Mouse (Mus musculus) CD4-positive naive resting alpha-beta T cell, adult 76 days (primary cell): ENCODE results near the gene Ndufs2. TPM values are rescaled to one million over a fixed set of nuclear protein-coding genes. Genes with fewer than 3 reads are reported as not detected.

Experiments used
- total RNA-seq: library from RNA; stranded (reverse); gene quantifications from one replicate; pipeline ENCODE4 v1.2.4, GENCODE M21; 2023

The Ndufs2 gene
- 99.5 TPM for total RNA-seq

DNA sequence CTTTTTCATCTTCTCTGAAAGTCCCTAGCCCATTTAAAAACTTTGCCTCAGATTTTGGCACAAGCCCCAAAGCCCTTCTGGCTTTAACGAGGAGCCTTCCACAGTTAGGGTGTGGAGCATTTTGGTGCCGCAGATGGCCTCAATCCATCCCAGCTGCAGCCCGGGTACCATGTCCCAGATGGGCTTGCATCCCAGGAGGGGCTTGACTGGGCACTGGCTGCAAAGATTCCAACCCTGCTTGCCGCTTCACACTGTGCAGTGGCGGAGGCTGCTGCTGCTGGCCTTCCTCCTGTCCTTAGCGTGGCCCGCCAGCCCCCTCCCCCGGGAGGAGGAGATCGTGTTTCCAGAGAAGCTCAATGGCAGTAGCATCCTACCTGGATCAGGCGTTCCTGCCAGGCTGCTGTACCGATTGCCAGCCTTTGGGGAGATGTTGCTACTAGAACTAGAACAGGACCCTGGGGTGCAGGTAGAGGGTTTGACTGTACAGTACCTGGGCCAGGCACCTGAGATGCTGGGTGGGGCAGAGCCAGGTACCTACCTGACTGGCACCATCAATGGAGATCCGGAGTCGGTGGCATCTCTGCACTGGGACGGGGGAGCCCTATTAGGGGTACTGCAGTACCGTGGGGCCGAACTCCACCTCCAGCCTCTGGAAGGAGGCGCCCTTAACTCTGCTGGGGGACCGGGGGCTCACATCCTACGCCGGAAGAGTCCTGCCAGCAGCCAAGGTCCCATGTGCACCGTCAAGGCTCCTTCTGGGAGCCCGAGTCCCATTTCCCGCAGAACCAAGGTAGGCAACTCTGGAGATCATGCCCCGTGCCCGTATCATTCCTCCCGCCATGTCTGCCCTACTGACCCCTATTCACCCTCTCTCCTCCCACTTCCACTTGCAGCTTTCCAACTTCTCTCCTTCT, at the start of gene Ndufs2:
Gene Ndufs2, minus strand, starts transcription at position 709 of the 914 bp plus-strand sequence.

DNA sequence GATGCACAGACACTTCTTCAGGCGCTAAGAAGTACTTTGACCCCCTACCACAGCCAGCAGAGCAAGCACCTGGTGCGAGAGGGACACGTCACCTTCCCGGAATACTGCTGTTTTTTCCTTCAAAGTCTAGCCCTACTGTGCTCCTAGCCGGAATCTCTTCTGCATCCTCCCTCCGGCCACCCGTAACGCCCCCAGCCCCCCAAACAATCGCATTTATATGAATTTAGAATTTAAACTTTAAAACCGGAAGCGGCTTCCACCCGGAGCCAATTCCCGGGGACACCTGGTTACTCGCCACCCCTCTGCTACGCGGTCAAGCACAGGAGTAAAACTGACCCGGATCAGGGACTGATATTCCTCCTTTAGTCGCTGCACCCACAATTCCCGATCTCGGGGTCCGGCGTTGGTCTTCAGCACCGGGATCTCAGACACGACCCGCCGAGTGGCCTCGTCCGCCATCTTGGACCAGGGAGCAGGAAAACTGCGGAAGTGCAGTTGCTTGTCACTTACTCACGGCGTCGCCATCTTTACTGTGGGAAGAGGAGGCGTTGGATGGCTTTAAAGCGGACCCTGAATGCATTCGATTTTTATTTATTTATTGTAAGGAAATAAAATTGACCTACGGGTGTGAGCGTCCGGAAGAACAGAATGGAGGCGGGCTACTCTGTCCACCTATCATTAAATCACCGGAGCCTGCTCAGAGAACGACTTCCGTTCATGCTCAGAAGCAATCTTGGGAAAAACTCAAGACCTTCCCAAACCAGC, 43.3 kb upstream of the Ndufs2 start, which contains the start of gene Ufc1:
Gene Ufc1, minus strand, starts transcription at position 727 of the 765 bp plus-strand sequence.

DNA sequence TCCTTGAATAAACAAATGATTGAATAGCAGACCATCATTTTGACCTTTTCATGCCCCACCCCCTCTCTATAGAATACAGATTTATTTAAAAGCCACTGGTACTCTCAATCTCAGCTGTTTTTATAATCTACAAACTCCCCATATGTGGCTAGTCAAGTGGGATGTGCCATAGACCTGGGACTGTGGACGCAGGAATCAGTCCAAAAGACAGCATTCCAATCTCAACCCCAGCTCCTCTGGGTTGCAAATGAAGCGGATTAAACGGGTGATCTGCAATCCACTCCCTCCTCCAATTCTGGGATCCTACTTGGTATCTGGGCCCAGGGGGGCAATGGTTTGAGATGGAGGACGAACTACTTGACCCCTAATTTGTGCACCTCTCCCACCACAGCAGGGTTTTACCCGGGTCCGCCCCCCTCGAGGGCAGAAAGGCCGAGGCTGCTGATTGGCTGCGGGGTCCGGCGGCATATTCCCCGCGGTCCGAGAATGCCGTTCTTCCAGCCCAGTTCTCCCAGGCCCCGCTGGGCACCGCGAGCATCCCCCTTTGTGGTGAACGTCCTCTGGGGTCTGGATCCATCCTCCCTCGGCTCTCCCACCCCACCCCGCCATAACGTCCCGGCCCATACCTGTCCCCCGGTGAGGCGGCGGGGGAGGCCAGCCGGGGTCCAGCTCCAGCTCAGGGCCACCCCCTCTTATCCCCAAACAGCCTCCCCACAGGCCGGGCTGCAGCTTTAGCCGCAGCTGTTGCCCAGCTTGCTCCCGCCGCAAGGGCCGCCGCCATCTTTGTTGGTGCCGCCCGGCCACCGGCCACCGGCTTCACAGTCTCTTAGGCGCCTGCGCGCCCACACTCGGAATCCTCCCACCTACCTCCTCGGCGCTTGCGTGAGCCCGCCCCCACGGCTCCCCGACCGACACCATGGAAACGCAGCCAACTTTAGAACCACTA, 36.2 kb upstream of the Ndufs2 start, which contains the start of gene Usp21:
Gene Usp21, minus strand, starts transcription at position 856 of the 946 bp plus-strand sequence.

DNA sequence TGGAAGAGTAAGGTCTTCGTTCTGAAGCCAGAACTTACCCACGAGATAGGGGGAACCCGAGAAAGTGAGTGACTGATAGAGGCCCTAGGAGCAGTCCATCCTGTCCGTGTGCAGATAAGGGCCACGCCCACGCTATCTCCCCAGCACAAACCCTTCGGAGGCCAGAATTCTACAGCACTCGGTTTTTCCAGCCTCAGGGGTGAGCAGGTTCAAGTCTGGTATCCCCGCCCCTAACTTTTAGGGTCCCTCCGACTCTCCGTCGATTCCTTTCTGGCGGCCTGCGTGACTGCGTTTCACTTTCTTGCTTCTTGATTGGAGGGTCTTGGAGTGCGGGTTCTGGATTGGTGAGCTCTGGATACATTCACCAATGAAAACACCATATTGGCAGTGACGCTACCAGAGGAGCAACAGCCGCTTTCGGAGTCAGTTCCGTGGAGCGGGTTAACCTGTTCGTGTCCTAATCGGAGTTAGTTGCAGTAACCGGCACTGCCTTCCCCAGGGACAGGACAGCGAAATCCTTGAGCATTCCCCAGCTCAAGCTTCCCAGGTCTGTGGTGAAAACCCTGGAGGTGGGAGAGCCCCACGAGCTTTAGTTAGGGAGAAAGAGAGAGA, 29.8 kb upstream of the Ndufs2 start, which contains the start of gene Ppox:
Gene Ppox, minus strand, starts transcription at position 271 of the 612 bp plus-strand sequence.

DNA sequence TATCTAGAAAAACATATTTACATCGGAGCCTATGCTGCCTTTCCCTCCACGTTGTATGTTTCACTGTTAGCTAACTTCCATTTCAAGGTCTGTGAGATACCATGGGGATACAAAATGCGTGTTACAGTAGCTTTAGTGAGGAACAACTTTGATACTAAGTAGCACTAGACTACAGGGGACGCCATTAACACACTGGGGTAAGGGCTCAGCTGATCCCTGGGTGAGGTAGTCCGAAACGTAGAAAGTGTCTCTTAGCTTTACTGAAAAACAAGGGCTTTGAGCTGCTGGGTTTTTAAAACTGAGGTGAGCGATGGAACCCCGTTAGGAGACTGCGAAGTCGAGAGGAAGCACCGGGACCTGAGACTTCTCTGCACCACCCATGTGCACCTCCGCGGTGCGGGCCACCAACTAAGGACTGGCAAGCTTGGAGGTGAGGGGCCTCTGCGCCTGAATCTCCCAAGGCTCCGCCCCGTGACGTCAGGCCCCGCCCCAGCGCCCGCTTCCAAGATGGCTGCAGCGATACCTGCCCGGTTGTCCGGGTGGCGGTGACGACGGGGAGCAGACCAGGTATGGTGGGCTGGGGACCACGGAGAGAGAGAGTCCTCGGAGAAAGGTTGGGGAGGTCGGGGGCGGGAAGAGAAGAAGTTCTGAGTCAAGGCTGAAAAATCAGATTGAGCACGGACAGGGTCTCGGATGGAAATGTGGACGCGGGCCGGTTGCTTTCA, 18.8 kb upstream of the Ndufs2 start, which contains the start of gene B4galt3:
Gene B4galt3, plus strand, starts transcription at position 481 of the 725 bp plus-strand sequence.

DNA sequence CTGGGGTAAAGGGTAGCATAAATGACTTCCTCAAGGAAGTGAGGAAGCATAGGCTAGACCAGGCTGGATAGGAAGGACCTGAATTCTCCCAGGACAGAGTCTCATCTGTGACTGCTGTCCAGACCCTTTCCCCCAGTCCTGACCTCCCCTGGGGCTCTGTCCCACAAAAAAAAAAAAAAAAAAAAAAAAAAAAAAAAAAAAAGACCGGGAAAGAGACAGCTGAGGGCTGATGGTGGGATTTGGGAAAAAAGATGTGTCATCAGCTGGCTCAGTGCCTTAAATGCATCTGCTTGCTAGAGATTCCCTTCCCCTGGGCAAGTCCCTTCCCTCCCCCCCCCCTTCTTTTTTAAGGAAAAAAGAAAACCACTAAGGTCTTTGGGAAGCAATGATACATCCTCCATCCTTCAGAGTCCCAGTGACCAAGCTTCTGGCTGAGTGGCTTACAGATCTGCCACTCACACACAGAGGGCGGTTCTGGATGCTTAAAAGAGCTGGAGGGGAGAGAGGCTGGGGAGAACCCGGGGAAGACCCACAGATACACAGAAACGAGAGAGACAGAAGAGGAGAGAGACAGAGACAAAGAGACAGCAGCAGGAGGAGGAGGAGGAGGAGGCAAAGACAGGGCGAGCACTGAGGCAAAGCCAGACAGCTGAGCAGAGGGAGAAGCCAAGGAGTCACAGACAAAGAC, 1.1 kb downstream of the Ndufs2 start, which contains the start of gene Adamts4:
Gene Adamts4, plus strand, starts transcription at position 509 of the 688 bp plus-strand sequence.

DNA sequence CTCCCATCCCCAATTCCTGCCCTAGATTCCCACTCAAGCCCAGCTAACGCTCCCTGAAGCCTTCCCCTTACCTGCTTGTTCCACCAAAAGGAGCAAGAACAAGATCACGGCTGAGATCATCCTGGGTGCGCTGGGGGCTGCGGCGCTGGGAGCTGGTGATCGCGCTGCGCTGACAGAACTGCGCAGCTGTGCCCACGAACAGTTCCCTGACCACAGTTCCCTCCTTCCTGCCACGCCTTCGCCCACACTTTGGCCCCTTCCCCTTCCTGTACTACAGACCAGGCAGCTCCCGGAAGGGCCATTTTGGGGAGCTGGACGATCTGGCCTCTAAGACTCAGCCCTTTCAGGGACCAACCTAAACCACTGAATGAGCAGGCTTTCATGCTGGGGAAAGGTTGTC, 17.1 kb downstream of the Ndufs2 start, which contains the start of gene Fcer1g:
Gene Fcer1g, minus strand, starts transcription at position 240 of the 400 bp plus-strand sequence.

DNA sequence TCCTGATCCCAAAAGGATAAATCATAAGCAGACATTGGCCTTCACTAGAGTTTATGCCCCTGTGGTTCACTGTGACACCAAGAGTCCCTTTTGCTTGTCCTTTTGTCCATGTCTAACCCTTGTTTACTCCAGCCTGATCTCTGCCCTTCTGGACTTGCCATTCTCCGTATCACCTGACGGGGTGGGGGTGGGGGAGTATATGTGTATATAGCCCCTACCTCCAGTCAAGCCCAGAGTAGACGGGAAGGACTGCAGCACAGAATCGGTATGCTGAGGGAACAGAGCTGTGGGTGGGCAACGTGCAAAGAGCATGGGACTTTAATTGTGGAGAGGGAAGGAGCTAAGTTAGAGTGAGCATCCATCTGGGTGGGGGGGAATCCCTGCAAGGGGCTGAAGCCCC, 26.3 kb downstream of the Ndufs2 start, which contains the start of gene Apoa2:
Gene Apoa2, plus strand, starts transcription at position 198 of the 400 bp plus-strand sequence.

DNA sequence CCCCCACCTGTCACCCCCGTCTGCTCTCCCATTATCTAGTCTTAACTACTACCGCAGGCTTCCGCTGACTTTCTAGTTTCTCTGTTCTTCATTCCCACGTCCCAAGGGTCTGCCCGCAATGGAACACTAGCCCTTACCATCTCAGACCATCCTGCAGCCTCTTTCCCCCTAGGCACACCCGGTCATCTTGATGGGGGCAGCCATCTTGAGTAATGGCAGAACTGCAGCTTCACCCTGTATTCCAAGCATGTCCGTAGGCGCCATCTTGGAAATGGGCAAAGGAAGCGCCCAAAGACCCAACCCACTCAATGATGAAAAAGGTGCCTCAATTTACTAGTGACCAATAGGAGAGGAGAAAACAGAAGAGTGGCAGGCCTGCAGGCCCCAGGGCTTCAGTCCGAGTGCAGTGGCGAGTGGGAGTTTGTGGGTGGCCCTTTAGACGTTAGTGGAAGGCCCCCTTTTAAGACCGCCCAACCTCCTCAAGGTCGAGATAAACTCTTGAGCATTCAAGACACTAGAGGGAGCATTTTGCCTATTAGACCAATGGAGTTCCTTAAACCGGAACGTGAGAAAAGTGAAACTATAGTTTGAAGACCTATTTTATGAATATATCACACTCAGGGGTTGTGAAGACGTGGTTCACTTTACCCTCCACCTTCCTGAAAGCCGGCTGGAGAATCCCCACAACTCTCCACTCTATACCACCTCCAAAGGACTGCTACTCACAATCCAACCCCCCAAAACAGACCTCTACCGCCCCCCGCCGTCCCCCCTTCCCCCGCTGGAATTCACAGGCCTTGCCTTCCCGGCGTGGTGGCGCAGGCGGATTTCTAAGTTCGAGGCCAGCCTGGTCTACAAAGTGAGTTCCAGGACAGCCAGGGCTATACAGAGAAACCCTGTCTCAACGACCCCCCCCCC, 28.7 kb downstream of the Ndufs2 start, which contains the start of gene Tomm40l:
Gene Tomm40l, minus strand, starts transcription at position 277 of the 918 bp plus-strand sequence.

DNA sequence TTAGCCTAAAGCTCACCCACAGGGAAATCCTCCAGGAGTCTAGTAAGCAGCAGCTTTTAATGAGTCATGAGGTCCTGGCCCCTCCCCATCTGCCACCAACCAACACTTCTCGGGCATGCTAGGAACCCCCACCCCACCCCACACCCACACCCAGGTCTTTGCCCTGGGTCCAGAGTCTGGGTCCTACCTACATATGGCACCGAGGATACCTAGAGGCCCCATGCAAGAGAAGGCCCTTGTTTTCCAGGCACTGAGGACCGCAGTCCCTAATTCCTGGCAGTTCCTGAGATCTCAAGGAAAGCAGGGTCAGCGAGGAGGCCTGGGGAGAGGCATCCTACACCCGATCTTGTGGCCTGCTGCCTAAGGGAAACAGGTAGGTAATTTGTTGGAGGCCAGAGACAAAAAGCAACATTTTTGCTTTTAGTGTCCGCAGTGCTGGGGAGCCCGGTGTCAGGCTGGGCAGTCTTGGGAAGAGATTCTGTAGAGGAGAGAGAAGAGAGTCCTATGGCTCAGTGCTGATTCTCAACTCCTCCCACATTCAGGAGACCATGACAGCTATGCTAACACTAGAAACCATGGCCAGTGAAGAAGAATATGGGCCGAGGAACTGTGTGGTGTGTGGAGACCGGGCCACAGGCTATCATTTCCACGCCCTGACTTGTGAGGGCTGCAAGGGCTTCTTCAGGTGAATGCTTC, 37.2 kb downstream of the Ndufs2 start, which contains the start of gene Nr1i3:
Gene Nr1i3, plus strand, starts transcription at position 170 of the 696 bp plus-strand sequence.

DNA sequence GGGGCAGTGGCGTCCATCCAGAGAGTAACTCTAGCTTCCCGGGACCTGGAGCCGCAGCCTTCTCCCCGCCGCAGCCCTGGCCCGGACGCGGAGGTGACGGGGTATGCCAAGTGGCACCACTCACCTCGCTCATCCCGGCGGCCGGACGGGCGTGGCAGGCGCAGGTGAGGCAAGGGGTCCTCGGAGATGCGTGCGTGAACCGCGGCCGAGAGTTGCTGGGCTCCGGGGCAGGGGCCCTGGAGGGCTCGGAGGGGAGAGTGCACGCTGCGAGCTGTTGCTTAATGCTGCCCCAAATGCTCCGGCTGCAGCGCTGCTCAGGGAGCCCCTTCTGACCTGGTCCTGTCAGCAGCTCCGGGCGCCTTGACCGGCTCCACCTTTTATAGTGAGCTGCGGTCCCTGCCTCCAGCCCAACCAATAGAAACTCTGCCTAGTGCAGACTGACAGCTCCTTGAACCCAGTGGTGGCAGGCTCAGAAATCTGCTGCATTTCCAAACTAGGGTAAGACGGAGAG, 55.2 kb downstream of the Ndufs2 start, which contains the start of gene Pcp4l1:
Gene Pcp4l1, minus strand, starts transcription at position 382 of the 511 bp plus-strand sequence.

Other genes with a start within 250 kb of the Ndufs2 start
- 1.2 TPM for gene Fcgr4, start 232.5 kb downstream of the Ndufs2 start, total RNA-seq
- gene Fcgr3, start 186.5 kb downstream of the Ndufs2 start, total RNA-seq, result 2.7 TPM
- not detected for gene Cfap126, start 137.5 kb downstream of the Ndufs2 start, total RNA-seq
- 101 TPM for gene Sdhc, start 100.8 kb downstream of the Ndufs2 start, total RNA-seq
- gene Mpz, start 100.7 kb downstream of the Ndufs2 start, total RNA-seq, result not detected
- not detected for gene Pcp4l1, start 55.1 kb downstream of the Ndufs2 start, total RNA-seq
- not detected for gene Nr1i3, start 37.4 kb downstream of the Ndufs2 start, total RNA-seq
- 17.0 TPM for gene Tomm40l, start 28.9 kb downstream of the Ndufs2 start, total RNA-seq
- gene Apoa2, start 26.3 kb downstream of the Ndufs2 start, total RNA-seq, result not detected
- 16.9 TPM for gene Fcer1g, start 17.0 kb downstream of the Ndufs2 start, total RNA-seq
- not detected for gene Adamts4, start 967 bp downstream of the Ndufs2 start, total RNA-seq
- 69.6 TPM for gene B4galt3, start 18.9 kb upstream of the Ndufs2 start, total RNA-seq
- 43.1 TPM for gene Ppox, start 29.8 kb upstream of the Ndufs2 start, total RNA-seq
- 42.5 TPM for gene Usp21, start 36.6 kb upstream of the Ndufs2 start, total RNA-seq
- gene Ufc1, start 43.6 kb upstream of the Ndufs2 start, total RNA-seq, result 53.9 TPM
- gene Dedd, start 77.8 kb upstream of the Ndufs2 start, total RNA-seq, result 30.6 TPM
- gene Nit1, start 94.3 kb upstream of the Ndufs2 start, total RNA-seq, result 16.8 TPM
- gene Pfdn2, start 94.3 kb upstream of the Ndufs2 start, total RNA-seq, result 72.0 TPM
- gene Klhdc9, start 109.4 kb upstream of the Ndufs2 start, total RNA-seq, result 0.35 TPM
- 0.29 TPM for gene Nectin4, start 118.7 kb upstream of the Ndufs2 start, total RNA-seq
- 171 TPM for gene Arhgap30, start 137.6 kb upstream of the Ndufs2 start, total RNA-seq
- 80.1 TPM for gene Usf1, start 159.9 kb upstream of the Ndufs2 start, total RNA-seq
- 5.9 TPM for gene Tstd1, start 167.5 kb upstream of the Ndufs2 start, total RNA-seq
- 3.1 TPM for gene F11r, start 186.1 kb upstream of the Ndufs2 start, total RNA-seq